Mouse (Mus musculus) forebrain, embryonic 13.5 days (tissue): ENCODE measurements around the gene Rnf115. TPM values are rescaled to one million over a fixed set of nuclear protein-coding genes. Genes with fewer than 3 reads are reported as not detected.
"Not testable (repeated sequence)": the region's sequence is repeated elsewhere in the genome, so short reads cannot be mapped to it uniquely, and the experiment has no call there.

ENCODE experiments used
- ATAC-seq: fragments of 200-750 bp; cut with Nextera tagmentation; 2 replicates; pipeline ENCODE4 v1.8.0; 2017
- H3K27ac ChIP-seq: fragments of 300-500 bp; sonication (generic); 2 replicates; pipeline ENCODE4 v1.5.1; 2015; ENCODE audit warnings: inconsistent platforms, mild to moderate bottlenecking, moderate library complexity
- H3K27me3 ChIP-seq: fragments of 300-500 bp; sonication (generic); 2 replicates; pipeline ENCODE4 v1.6.1; 2015; ENCODE audit warnings: mild to moderate bottlenecking, inconsistent platforms
- H3K36me3 ChIP-seq: fragments of 300-500 bp; sonication (generic); 2 replicates; pipeline ENCODE4 v1.6.1; 2015; ENCODE audit warnings: mild to moderate bottlenecking, inconsistent platforms; ENCODE audit not compliant: poor library complexity, severe bottlenecking
- H3K4me1 ChIP-seq: fragments of 300-500 bp; sonication (generic); 2 replicates; pipeline ENCODE4 v1.6.1; 2015; ENCODE audit warnings: inconsistent platforms
- H3K4me2 ChIP-seq: fragments of 300-500 bp; sonication (generic); 2 replicates; pipeline ENCODE4 v1.6.1; 2015; ENCODE audit warnings: inconsistent platforms, mild to moderate bottlenecking, moderate library complexity
- H3K4me3 ChIP-seq: fragments of 300-500 bp; sonication (generic); 2 replicates; pipeline ENCODE4 v1.5.1; 2015; ENCODE audit warnings: mild to moderate bottlenecking, inconsistent platforms
- H3K9ac ChIP-seq: fragments of 300-500 bp; sonication (generic); 2 replicates; pipeline ENCODE4 v1.6.1; 2015; ENCODE audit warnings: mild to moderate bottlenecking, inconsistent platforms
- H3K9me3 ChIP-seq: fragments of 300-500 bp; sonication (generic); replicated peaks from 2 replicates; pipeline ENCODE4 v1.6.1; 2016; ENCODE audit warnings: inconsistent platforms
- WGBS: fragments of 180-500 bp; shearing (Covaris S2); methylation state at CpG from one replicate; pipeline ENCODE4 v1.1.7; 2015; 5-methylcytosine and 5-hydroxymethylcytosine counted together
- polyA plus RNA-seq: library from polyadenylated mRNA; unstranded; fragments of >200 nt; fragmentation: Nextera tagmentation; extraction: Ambion mirVana; gene quantifications from 2 replicates; pipeline ENCODE4 v1.2.1, GENCODE M21; 2015

Gene Rnf115
- 68.6 and 71.7 TPM in 2 replicates for polyA plus RNA-seq

DNA sequence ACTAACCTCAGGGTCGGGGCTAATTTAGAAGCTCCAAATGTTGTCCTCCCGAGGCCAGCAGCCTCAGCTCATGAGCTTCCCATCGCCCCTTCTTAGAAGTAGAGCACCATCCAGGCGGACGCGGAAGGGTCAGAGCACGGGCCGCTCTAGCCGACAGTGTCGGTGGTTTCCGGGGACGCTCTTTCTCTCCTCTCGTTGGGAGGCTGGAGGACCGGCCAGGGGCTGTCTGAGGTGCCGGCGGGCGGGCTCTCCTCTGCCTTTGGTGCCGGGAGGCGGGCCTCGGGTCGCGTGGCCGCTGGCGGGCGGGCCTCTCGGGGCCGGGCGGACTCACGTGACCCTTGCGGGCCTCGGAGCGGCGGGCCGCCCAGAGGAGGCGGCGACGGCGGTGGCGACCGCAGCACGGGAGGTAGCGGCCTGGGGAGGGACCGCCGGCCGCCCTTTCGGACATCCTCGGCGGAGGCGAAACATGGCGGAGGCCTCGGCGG lies at the start of gene Rnf115, which contains the start of gene Polr3c:
Gene Rnf115 (plus strand): TSS at position 322 of the 485 bp plus-strand sequence.
Gene Polr3c (minus strand): TSS at position 286 of the 485 bp plus-strand sequence.
- peak within 1 kb of the TSS; percentile 78 for H3K27ac ChIP-seq
- peak within 1 kb of the TSS; percentile 94 for H3K4me3 ChIP-seq
- H3K9ac ChIP-seq = peak within 1 kb of the TSS; percentile 87
- H3K4me1 ChIP-seq = peaks cover 33% of the 10 kb centered on the region
- H3K9me3 ChIP-seq = no peaks in the 10 kb centered on the region
- peak; percentile 98 for ATAC-seq
- H3K36me3 ChIP-seq = peaks cover 18% of the 10 kb centered on the region
- under 1% methylated on average over 52 of the region's 52 CpGs for WGBS
- no peaks in the 10 kb centered on the region for H3K27me3 ChIP-seq
- H3K4me2 ChIP-seq = peak within 1 kb of the TSS; percentile 73

DNA sequence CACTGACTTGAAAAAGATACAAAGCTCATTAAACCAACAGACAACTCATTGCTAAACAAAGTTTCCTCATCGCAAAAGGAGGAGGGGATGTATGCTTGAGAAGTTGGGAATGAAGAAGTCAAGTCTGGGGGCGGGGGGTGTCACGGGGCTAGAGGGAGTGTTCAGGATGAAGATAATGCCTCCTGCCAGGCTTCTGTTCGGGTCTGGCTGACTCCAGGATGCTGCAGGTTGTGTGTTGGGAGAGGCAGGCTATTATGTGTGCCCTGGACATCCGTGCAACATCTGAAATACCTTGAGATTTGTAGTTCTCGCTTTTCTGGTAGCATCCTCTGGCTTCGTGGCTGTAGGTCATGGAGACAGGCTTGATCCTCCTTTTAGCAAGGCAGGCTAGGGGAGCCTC lies 49.0 kb upstream of the Rnf115 start:
- no peak overlapping the region for H3K9ac ChIP-seq
- H3K36me3 ChIP-seq = no peaks in the 10 kb centered on the region
- H3K4me3 ChIP-seq = no peak overlapping the region
- H3K9me3 ChIP-seq = no peaks in the 10 kb centered on the region
- WGBS = 63% methylated on average over 7 of the region's 7 CpGs
- no peak overlapping the region for H3K4me2 ChIP-seq
- H3K27ac ChIP-seq = no peak overlapping the region
- H3K4me1 ChIP-seq = peaks cover 10% of the 10 kb centered on the region; the same call in 1 of the 2 replicates
- no peak for ATAC-seq
- peaks cover 8% of the 10 kb centered on the region for H3K27me3 ChIP-seq

DNA sequence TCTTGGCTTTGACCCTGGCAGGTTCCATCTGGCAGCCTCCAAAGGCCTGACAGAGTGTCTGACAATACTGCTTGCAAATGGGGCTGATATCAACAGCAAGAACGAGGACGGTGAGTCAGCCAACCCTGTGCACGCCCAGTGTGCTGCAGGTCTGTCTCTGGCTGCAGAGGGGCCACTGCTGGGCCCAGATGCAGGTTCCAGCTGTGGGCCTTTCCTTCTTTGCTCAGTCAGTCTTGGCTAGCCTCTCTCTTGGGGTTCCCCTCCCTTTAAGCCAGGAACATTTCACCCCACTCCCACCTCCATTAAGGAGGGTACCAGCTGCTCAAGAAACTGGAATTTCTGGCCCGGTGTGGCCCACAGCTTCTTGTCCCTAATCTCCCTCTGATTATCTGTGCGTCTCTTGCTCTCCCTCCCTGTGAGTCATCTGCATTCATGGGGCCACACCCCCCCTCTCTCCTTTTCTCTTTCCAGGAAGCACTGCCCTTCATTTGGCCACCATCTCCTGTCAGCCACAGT lies 48.2 kb upstream of the Rnf115 start:
- Histone ChIP-seq H3K4me2 (no peak overlapping the region), H3K9ac (no peak overlapping the region), H3K36me3 (no peaks in the 10 kb centered on the region), H3K4me3 (no peak overlapping the region), H3K9me3 (no peaks in the 10 kb centered on the region), H3K27ac (no peak overlapping the region), H3K4me1 (peaks cover 10% of the 10 kb centered on the region; the same call in 1 of the 2 replicates), H3K27me3 (peaks cover 16% of the 10 kb centered on the region)
- no peak for ATAC-seq
- WGBS = 27% methylated on average over 5 of the region's 5 CpGs

DNA sequence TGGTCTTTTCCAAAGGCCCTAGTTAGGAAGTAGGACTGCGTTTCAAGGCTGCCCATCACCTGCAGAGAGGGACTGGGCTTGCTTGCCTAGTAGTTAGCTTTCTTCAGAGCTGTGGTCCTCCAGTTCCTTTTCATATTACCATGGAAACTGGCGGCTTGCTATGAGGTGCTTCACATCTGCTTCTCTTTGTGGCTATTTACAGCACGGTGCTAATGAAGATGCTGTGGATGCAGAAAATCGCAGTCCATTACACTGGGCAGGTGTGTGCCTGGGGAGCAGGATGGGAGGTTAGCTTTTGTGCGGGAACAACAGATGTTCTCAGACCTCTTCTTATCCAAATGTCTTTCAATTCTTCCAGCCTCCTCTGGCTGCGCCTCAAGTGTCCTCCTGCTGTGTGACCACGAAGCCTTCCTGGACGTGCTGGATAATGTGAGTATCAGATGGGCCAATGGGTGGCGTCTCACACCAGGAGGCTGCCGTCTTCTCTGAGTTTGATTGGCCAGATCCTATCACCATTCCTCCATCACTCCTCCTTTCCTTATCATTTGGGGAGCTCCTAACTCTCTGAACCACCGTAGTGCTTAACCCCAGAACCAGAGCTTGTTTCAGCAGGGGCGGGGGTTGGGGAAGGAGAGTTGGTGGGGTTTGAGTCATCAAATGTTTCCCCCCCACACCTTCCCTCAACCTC lies 47.1 kb upstream of the Rnf115 start:
- Histone ChIP-seq H3K36me3 (no peaks in the 10 kb centered on the region), H3K4me3 (no peak overlapping the region), H3K9me3 (no peaks in the 10 kb centered on the region), H3K4me1 (peaks cover 10% of the 10 kb centered on the region; the same call in 1 of the 2 replicates), H3K27me3 (peaks cover 25% of the 10 kb centered on the region), H3K9ac (no peak overlapping the region), H3K27ac (no peak overlapping the region), H3K4me2 (no peak overlapping the region)
- WGBS = 15% methylated on average over 12 of the region's 12 CpGs
- ATAC-seq = peak; percentile 50; the same call in 1 of the 2 replicates

DNA sequence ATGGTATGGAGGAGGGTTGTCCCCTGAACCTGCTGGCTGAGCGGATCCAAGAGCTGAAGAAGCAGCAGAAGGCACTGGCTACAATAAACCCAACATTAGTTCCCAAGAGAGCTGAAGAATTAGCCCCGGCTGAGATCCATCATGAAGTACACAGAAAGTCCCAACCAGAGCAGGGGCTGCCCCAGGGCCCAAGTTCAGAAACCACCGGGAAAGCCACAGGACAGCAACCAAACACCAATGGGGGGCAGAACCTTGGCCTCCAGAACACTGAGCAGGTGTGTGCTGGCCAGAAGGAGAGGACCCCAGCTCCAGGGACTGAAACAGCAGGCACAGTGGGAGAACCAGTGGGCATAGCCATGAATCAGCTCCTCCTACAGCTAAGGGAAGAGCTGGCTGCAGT lies 44.0 kb upstream of the Rnf115 start:
- ATAC-seq = no peak
- no peak overlapping the region for H3K9ac ChIP-seq
- H3K9me3 ChIP-seq = no peaks in the 10 kb centered on the region
- H3K4me3 ChIP-seq = no peak overlapping the region
- H3K27ac ChIP-seq = no peak overlapping the region
- 96% methylated on average over 3 of the region's 3 CpGs for WGBS
- H3K27me3 ChIP-seq = peaks cover 25% of the 10 kb centered on the region
- no peak overlapping the region for H3K4me2 ChIP-seq
- H3K36me3 ChIP-seq = no peaks in the 10 kb centered on the region
- 0 out of 2 replicates have a peak, but pooled peaks cover 6% of the 10 kb centered on the region for H3K4me1 ChIP-seq

DNA sequence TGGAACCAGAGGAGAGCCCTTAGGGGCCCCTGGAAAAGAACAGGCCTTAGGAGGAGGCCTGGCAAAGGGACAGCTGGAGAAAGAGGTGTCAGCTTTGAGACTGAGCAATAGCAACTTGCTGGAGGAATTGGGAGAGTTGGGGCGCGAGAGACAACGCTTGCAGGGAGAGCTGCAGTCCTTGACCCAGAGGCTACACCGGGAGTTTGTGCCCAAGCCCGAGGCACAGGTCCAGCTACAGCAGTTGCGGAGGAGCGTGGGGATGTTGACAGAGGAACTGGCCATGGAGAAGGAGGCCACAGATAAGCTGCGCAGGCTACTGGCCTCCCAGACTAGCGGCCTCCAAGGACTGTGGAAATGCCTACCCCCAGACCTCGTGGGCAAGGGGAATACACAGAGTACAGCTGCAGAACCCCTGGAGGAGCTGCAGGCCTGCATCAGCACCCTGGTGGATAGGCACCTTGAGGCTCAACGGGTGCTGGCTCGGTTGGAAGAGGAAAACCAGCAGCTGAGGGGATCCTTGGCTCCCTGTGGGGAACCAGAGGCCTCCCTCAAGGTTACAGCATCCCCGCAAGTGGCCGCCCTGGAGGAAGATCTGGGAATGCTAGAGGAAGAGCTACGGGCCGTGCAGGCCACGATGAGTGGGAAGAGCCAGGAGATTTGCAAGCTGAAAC lies 43.2 kb upstream of the Rnf115 start:
- Histone ChIP-seq H3K4me3 (peak overlapping the region; percentile 17; the same call in 1 of the 2 replicates), H3K9ac (no peak overlapping the region), H3K27ac (no peak overlapping the region), H3K4me1 (0 out of 2 replicates have a peak, but pooled peaks cover 6% of the 10 kb centered on the region), H3K27me3 (peaks cover 22% of the 10 kb centered on the region), H3K36me3 (no peaks in the 10 kb centered on the region), H3K4me2 (peak overlapping the region; percentile 51), H3K9me3 (no peaks in the 10 kb centered on the region)
- WGBS = 60% methylated on average over 17 of the region's 17 CpGs
- ATAC-seq = no peak

DNA sequence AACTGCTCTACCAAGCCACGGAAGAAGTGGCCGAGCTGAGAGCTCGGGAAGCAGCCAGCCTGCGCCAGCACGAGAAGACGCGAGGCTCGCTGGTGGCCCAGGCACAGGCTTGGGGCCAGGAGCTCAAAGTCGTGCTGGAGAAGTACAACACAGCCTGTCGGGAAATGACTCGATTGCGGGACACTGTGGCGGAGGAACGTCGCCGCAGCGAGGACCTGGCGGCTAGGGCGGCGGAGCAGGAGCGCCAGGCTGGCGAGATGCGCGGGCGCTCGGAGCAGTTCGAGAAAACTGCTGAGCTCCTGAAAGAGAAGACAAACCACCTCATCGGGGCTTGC lies 42.7 kb upstream of the Rnf115 start:
- H3K36me3 ChIP-seq = no peaks in the 10 kb centered on the region
- H3K27me3 ChIP-seq = peaks cover 19% of the 10 kb centered on the region
- no peak for ATAC-seq
- H3K9ac ChIP-seq = no peak overlapping the region
- H3K4me3 ChIP-seq = peak overlapping the region; percentile 17; the same call in 1 of the 2 replicates
- H3K4me2 ChIP-seq = peak overlapping the region; percentile 51
- WGBS = 38% methylated on average over 28 of the region's 28 CpGs
- no peaks in the 10 kb centered on the region for H3K9me3 ChIP-seq
- no peak overlapping the region for H3K27ac ChIP-seq
- 0 out of 2 replicates have a peak, but pooled peaks cover 9% of the 10 kb centered on the region for H3K4me1 ChIP-seq

DNA sequence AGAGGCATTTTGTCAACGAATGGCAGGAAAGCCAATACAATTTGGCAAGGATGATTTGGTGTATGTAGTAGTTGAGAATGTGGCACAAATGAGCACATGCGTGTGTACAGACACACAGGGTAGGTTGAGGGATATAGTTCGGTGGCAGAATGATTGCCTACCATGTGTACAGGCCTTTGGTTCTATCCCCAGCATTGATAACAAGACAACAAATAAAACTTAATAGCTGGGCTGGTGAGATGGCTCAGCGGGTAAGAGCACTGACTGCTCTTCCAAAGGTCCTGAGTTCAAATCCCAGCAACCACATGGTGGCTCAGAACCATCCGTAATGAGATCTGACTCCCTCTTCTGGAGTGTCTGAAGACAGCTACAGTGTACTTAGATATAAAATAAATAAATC lies 41.4 kb upstream of the Rnf115 start:
- H3K4me1 ChIP-seq, H3K9ac ChIP-seq, H3K27ac ChIP-seq, H3K36me3 ChIP-seq, H3K4me3 ChIP-seq, H3K4me2 ChIP-seq, ATAC-seq, H3K9me3 ChIP-seq: not testable (repeated sequence)
- H3K27me3 ChIP-seq = peaks cover 19% of the 10 kb centered on the region
- WGBS = 93% methylated on average over 5 of the region's 5 CpGs

DNA sequence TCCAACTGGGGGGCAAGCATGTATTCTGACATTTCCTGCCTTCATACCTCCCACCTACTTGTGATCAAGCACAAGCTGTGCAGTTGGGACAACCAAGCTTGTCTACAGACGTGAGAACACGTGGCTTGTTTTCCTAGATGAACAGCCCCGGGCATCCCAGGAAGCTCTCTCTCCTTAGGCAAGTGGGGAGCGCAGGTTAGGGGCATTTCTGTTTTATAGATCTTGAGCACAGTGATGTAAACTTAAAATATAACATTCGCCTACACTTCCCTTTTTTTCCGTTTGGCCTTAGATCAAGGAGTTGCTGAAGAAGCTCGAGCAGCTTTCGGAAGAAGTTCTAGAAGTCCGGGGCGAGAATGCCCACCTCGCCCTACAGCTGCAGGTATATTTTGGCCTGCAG lies 38.6 kb upstream of the Rnf115 start:
- Histone ChIP-seq H3K4me2 (no peak overlapping the region), H3K36me3 (no peaks in the 10 kb centered on the region), H3K9ac (no peak overlapping the region), H3K4me1 (0 out of 2 replicates have a peak, but pooled peaks cover 4% of the 10 kb centered on the region), H3K27me3 (peaks cover 12% of the 10 kb centered on the region), H3K27ac (no peak overlapping the region), H3K4me3 (no peak overlapping the region), H3K9me3 (no peaks in the 10 kb centered on the region)
- no peak for ATAC-seq
- 88% methylated on average over 11 of the region's 11 CpGs for WGBS

DNA sequence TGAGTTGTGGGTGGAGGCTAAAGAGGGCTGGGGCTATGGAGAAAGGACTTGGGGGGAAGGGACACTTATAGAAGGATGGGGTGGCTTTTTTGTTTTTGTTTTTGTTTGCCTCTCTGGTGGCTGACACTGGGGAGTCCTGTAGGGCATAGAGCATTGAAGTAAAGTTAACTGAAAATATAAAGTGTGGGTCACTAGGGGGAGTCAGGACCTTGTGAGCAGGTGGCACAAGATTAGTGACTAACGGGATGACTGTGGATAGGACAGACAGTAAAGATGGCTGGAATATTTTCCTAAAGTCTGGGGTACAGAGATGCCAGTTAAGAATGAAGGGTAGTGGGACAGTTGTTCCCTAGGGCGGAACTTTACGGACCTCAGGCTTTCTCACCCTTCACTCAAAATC lies 37.2 kb upstream of the Rnf115 start:
- H3K36me3 ChIP-seq = no peaks in the 10 kb centered on the region
- H3K4me1 ChIP-seq = 0 out of 2 replicates have a peak, but pooled peaks cover 4% of the 10 kb centered on the region
- H3K9ac ChIP-seq = no peak overlapping the region
- H3K27ac ChIP-seq = no peak overlapping the region
- no peaks in the 10 kb centered on the region for H3K27me3 ChIP-seq
- WGBS = 44% methylated on average over 3 of the region's 3 CpGs
- no peak for ATAC-seq
- H3K4me3 ChIP-seq = no peak overlapping the region
- no peaks in the 10 kb centered on the region for H3K9me3 ChIP-seq
- H3K4me2 ChIP-seq = no peak overlapping the region

DNA sequence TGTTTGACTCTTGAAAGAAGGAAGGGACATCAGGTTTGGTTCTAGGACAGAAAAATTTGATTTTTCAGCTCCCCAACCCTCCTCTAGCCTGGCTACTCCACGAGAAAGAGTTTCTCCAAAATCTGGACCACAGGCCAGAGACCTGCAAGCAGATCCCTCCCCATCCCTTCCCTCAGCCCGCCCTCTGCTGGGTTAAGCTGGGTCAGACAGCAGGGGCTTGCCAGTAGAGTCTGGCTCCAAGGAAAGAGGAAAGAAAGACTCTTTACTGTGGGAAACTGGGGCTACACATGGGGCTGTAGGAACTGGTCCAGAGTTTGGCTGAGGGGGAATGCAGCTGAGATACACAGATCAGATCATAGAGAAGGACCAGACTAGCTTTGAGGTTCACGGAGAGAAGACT lies 35.0 kb upstream of the Rnf115 start:
- 10% methylated on average over 3 of the region's 3 CpGs for WGBS
- no peak for ATAC-seq
- no peaks in the 10 kb centered on the region for H3K9me3 ChIP-seq
- no peak overlapping the region for H3K4me2 ChIP-seq
- no peaks in the 10 kb centered on the region for H3K36me3 ChIP-seq
- H3K4me3 ChIP-seq = no peak overlapping the region
- no peak overlapping the region for H3K9ac ChIP-seq
- H3K4me1 ChIP-seq = peaks cover 12% of the 10 kb centered on the region; the same call in 1 of the 2 replicates
- H3K27me3 ChIP-seq = no peaks in the 10 kb centered on the region
- no peak overlapping the region for H3K27ac ChIP-seq

DNA sequence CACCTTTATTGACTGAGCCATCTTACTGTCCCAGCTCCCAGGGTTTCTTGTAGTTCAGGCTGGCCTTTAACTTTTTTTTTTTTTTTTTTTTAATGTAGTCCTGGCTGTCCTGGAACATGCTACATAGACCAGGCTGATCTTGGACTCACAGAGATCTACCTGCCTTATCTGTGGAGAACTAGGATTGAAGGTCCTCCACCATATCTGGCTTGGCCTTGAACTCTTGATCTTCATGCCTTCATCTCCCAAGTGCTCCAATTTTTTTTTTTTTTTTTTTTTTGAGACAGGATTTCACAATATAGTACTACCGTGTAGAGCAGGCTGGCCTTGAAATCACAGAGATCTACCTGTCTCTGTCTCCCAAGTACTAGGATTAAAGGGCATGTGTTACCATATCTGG lies 33.9 kb upstream of the Rnf115 start:
- no peaks in the 10 kb centered on the region for H3K36me3 ChIP-seq
- no peaks in the 10 kb centered on the region for H3K27me3 ChIP-seq
- 100% methylated on average over 1 of the region's 1 CpGs for WGBS
- peaks cover 19% of the 10 kb centered on the region for H3K4me1 ChIP-seq
- no peak overlapping the region for H3K4me3 ChIP-seq
- no peak for ATAC-seq
- no peak overlapping the region for H3K27ac ChIP-seq
- no peak overlapping the region for H3K4me2 ChIP-seq
- H3K9ac ChIP-seq = no peak overlapping the region
- H3K9me3 ChIP-seq = no peaks in the 10 kb centered on the region
